ENCODE assay signal across 10 mouse cellular contexts in genomic region chr12:99215521-99216255, GRCm38 (mm10).
DNase-seq lines count a peak whose midpoint lies in the region; ATAC-seq and TF ChIP-seq lines count a peak whose summit lies in the region.
"Had no signal": no experiment of that assay in that cellular context is flagged by ENCODE, and none has a peak within 500 bp of the region (broad histone marks: within the 10 kb centered on the region; RNA-seq: fewer than 3 reads in every experiment).

No protein-coding gene starts in this region.

- no peaks in the 10 kb centered on the region for H3K27me3 ChIP-seq in liver, embryonic 14.5 days (ENCODE audit: control insufficient read depth, insufficient read depth, low read length)
- no peaks in the 10 kb centered on the region for H3K27me3 ChIP-seq in liver, embryonic 12.5 days (replicated peaks)
- H3K27me3 ChIP-seq in forebrain, embryonic 15.5 days: no peaks in the 10 kb centered on the region
- H3K27me3 ChIP-seq in intestine, embryonic 16.5 days (replicated peaks; ENCODE audit: control insufficient read depth, insufficient read depth, low read length): no peaks in the 10 kb centered on the region
- H3K27me3 ChIP-seq: embryonic facial prominence, embryonic 13.5 days; lung, embryonic 15.5 days had no signal

- H3K4me2 ChIP-seq in liver, embryonic 14.5 days (ENCODE audit: low read depth): no peak overlapping the region
- no peak overlapping the region for H3K4me2 ChIP-seq in liver, embryonic 12.5 days
- no peak overlapping the region for H3K4me2 ChIP-seq in forebrain, embryonic 15.5 days (replicated peaks)
- H3K4me2 ChIP-seq in intestine, embryonic 16.5 days (ENCODE audit: low read depth, low read length): no peak overlapping the region
- H3K4me2 ChIP-seq: embryonic facial prominence, embryonic 13.5 days; lung, embryonic 15.5 days had no signal

- H3K4me1 ChIP-seq in liver, embryonic 14.5 days (replicated peaks; ENCODE audit: control insufficient read depth in 2 of 2, insufficient read depth in 2 of 2, low read length in 1 of 2): no peaks in the 10 kb centered on the region
- H3K4me1 ChIP-seq in liver, embryonic 12.5 days: peaks cover 10% of the 10 kb centered on the region
- H3K4me1 ChIP-seq in forebrain, embryonic 15.5 days: peaks cover 63% of the 10 kb centered on the region
- H3K4me1 ChIP-seq in intestine, embryonic 16.5 days (ENCODE audit: control insufficient read depth, insufficient read depth, low read length): peaks cover 15% of the 10 kb centered on the region; the same call in 1 of the 2 replicates
- H3K4me1 ChIP-seq in olfactory bulb, adult 2 months (ENCODE audit: control insufficient read depth, insufficient read depth, low read length): peaks cover 54% of the 10 kb centered on the region

- no peak overlapping the region for H3K4me3 ChIP-seq in liver, embryonic 14.5 days (ENCODE audit: insufficient read depth in 1 of 2, low read depth in 2 of 2, low read length in 2 of 2)
- H3K4me3 ChIP-seq in liver, embryonic 12.5 days: no peak overlapping the region
- no peak overlapping the region for H3K4me3 ChIP-seq in forebrain, embryonic 15.5 days
- no peak overlapping the region for H3K4me3 ChIP-seq in intestine, embryonic 16.5 days (ENCODE audit: low read length)
- no peak overlapping the region for H3K4me3 ChIP-seq in olfactory bulb, adult 2 months (ENCODE audit: insufficient read depth, low read depth, low read length)
- H3K4me3 ChIP-seq: embryonic facial prominence, embryonic 13.5 days; lung, embryonic 15.5 days had no signal

- WGBS in liver, embryonic 14.5 days (ENCODE audit: insufficient replicate concordance): 73% methylated on average over 11 of the region's 11 CpGs
- 74% methylated on average over 11 of the region's 11 CpGs for WGBS in liver, embryonic 12.5 days (ENCODE audit: insufficient replicate concordance)
- WGBS in forebrain, embryonic 15.5 days: 50% methylated on average over 11 of the region's 11 CpGs
- 72% methylated on average over 11 of the region's 11 CpGs for WGBS in intestine, embryonic 16.5 days
- 39% methylated on average over 11 of the region's 11 CpGs for WGBS in olfactory bulb, adult 2 months

- TF ChIP-seq CTCF in liver, embryonic 14.5 days (IDR thresholded peaks at IDR 0.05; ENCODE audit: low read depth): peak; percentile 19; the same call in 1 of the 2 replicates
- no peak for TF ChIP-seq CTCF in olfactory bulb, adult 2 months (IDR thresholded peaks at IDR 0.05; ENCODE audit: insufficient read depth, low read depth, low read length)

- no peak overlapping the region for H3K9ac ChIP-seq in liver, embryonic 14.5 days (replicated peaks)
- no peak overlapping the region for H3K9ac ChIP-seq in liver, embryonic 12.5 days
- H3K9ac ChIP-seq in forebrain, embryonic 15.5 days (replicated peaks): no peak overlapping the region
- no peak overlapping the region for H3K9ac ChIP-seq in intestine, embryonic 16.5 days (ENCODE audit: low read depth, low read length)
- H3K9ac ChIP-seq: lung, embryonic 15.5 days had no signal

- TF ChIP-seq EP300 in liver, embryonic 14.5 days (IDR thresholded peaks at IDR 0.05; ENCODE audit: low read depth): no peak

- no peak for DNase-seq in liver, embryonic 14.5 days (ENCODE audit: low read depth in 3 of 3, low spot score in 3 of 3)
- DNase-seq in adrenal gland, adult 18-20 months (ENCODE audit: low spot score in 2 of 2): no peak
- DNase-seq in left cerebral cortex, adult 9 months (ENCODE audit: low spot score in 2 of 2): no peak
- no peak for DNase-seq in right cerebral cortex, postnatal 14 days

- no peak for TF ChIP-seq POLR2A in olfactory bulb, adult 2 months (IDR thresholded peaks at IDR 0.05; ENCODE audit: insufficient read depth, low read depth, low read length)

- no peaks in the 10 kb centered on the region for H3K9me3 ChIP-seq in liver, embryonic 14.5 days (ENCODE audit: control insufficient read depth, low read length)
- no peaks in the 10 kb centered on the region for H3K9me3 ChIP-seq in liver, embryonic 12.5 days (replicated peaks)
- no peaks in the 10 kb centered on the region for H3K9me3 ChIP-seq in forebrain, embryonic 15.5 days
- H3K9me3 ChIP-seq in intestine, embryonic 16.5 days (ENCODE audit: control insufficient read depth, low read length): no peaks in the 10 kb centered on the region
- H3K9me3 ChIP-seq: embryonic facial prominence, embryonic 13.5 days; lung, embryonic 15.5 days had no signal

- no peak overlapping the region for H3K27ac ChIP-seq in liver, embryonic 14.5 days
- no peak overlapping the region for H3K27ac ChIP-seq in liver, embryonic 12.5 days
- H3K27ac ChIP-seq in forebrain, embryonic 15.5 days (replicated peaks): peak overlapping the region; percentile 55
- H3K27ac ChIP-seq in intestine, embryonic 16.5 days (ENCODE audit: low read length): no peak overlapping the region
- H3K27ac ChIP-seq in olfactory bulb, adult 2 months (ENCODE audit: insufficient read depth, low read depth, low read length): peak overlapping the region; percentile 34; the same call in 1 of the 2 replicates
- H3K27ac ChIP-seq: embryonic facial prominence, embryonic 13.5 days; lung, embryonic 15.5 days had no signal

- no peaks in the 10 kb centered on the region for H3K36me3 ChIP-seq in liver, embryonic 14.5 days (replicated peaks; ENCODE audit: control insufficient read depth, insufficient read depth, low read depth)
- H3K36me3 ChIP-seq in liver, embryonic 12.5 days: peaks cover 5% of the 10 kb centered on the region
- no peaks in the 10 kb centered on the region for H3K36me3 ChIP-seq in forebrain, embryonic 15.5 days
- H3K36me3 ChIP-seq in intestine, embryonic 16.5 days (ENCODE audit: control insufficient read depth, insufficient read depth, low read length): no peaks in the 10 kb centered on the region
- H3K36me3 ChIP-seq: embryonic facial prominence, embryonic 13.5 days; lung, embryonic 15.5 days had no signal

- no peak for ATAC-seq in liver, embryonic 14.5 days (ENCODE audit: insufficient read depth)
- ATAC-seq in liver, embryonic 12.5 days: no peak
- no peak for ATAC-seq in forebrain, embryonic 15.5 days (replicated peaks)
- peak; percentile 54 for ATAC-seq in intestine, embryonic 16.5 days

Comparison
In these comparisons a context has a peak if more than half of its experiments do, and no peak if none do; other contexts are left out.
1. H3K27ac ChIP-seq: peak in forebrain, embryonic 15.5 days (single experiment) and olfactory bulb, adult 2 months (single experiment); none in liver, embryonic 14.5 days (single experiment), liver, embryonic 12.5 days (single experiment) and intestine, embryonic 16.5 days (single experiment).